Mouse (Mus musculus) embryo, embryonic 11.5 days (tissue): ENCODE data around the gene Exoc2.
A peak's percentile ranks its signal among the peaks of the same experiment; 100 is the strongest.

Experiments used
- DNase-seq: peaks from one replicate; pipeline ENCODE4 v3.0.0-alpha.2; 2012; ENCODE audit warnings: low read depth, low spot score

Gene Exoc2

GRCm38 (mm10) chr13:30973501-30974246, at the start of gene Exoc2, which contains the start of gene Gm5447:
Gene Exoc2 (minus strand): TSS chr13:30974093.
Gene Gm5447 (plus strand): TSS chr13:30974204.
- DNase-seq: peak; percentile 75

- no peak for DNase-seq
Measured at GRCm38 (mm10) chr13:31023664-31024063, 49.8 kb upstream of the Exoc2 start.

- no peak for DNase-seq
Measured at GRCm38 (mm10) chr13:31021927-31022326, 48.0 kb upstream of the Exoc2 start.

GRCm38 (mm10) chr13:31021514-31021913, 47.6 kb upstream of the Exoc2 start:
- DNase-seq: no peak

GRCm38 (mm10) chr13:31017545-31017944, 43.7 kb upstream of the Exoc2 start:
- DNase-seq: no peak

- no peak for DNase-seq
Measured at GRCm38 (mm10) chr13:31004995-31005394, 31.1 kb upstream of the Exoc2 start.

- no peak for DNase-seq
Measured at GRCm38 (mm10) chr13:31004458-31004857, 30.6 kb upstream of the Exoc2 start.

- DNase-seq: no peak
Measured at GRCm38 (mm10) chr13:30999799-31000198, 25.9 kb upstream of the Exoc2 start.

GRCm38 (mm10) chr13:30997526-30998253, 23.8 kb upstream of the Exoc2 start:
- no peak for DNase-seq

- DNase-seq: no peak
Measured at GRCm38 (mm10) chr13:30994249-30994858, 20.5 kb upstream of the Exoc2 start.

- peak; percentile 60 for DNase-seq
Measured at GRCm38 (mm10) chr13:30993819-30994218, 19.9 kb upstream of the Exoc2 start.

- no peak for DNase-seq
Measured at GRCm38 (mm10) chr13:30990233-30990632, 16.3 kb upstream of the Exoc2 start.

GRCm38 (mm10) chr13:30989710-30990109, 15.8 kb upstream of the Exoc2 start:
- DNase-seq: no peak

GRCm38 (mm10) chr13:30987686-30988085, 13.8 kb upstream of the Exoc2 start:
- no peak for DNase-seq

- DNase-seq: no peak
Measured at GRCm38 (mm10) chr13:30986934-30987455, 13.1 kb upstream of the Exoc2 start.

- DNase-seq: no peak
Measured at GRCm38 (mm10) chr13:30985598-30986466, 11.9 kb upstream of the Exoc2 start.

GRCm38 (mm10) chr13:30985275-30985597, 11.3 kb upstream of the Exoc2 start:
- DNase-seq: no peak

- DNase-seq: no peak
Measured at GRCm38 (mm10) chr13:30981666-30982065, 7.8 kb upstream of the Exoc2 start.

GRCm38 (mm10) chr13:30978224-30978623, 4.3 kb upstream of the Exoc2 start:
- DNase-seq: no peak

GRCm38 (mm10) chr13:30976536-30977084, 2.7 kb upstream of the Exoc2 start:
- no peak for DNase-seq

- no peak for DNase-seq
Measured at GRCm38 (mm10) chr13:30974247-30974630, 346 bp upstream of the Exoc2 start.
